Mouse (Mus musculus) cerebellum, adult 2 months (tissue): ENCODE measurements around the gene Tmem211. TPM values are rescaled to one million over a fixed set of nuclear protein-coding genes. Genes with fewer than 3 reads are reported as not detected.

Source experiments
- DNase-seq, 2 experiments: peaks; one replicate each; pipeline ENCODE4 v3.0.0; 2021
- H3K27ac ChIP-seq: fragments of 200-500 bp; 2 replicates; pipeline ENCODE4 v1.5.1; 2012; ENCODE audit warnings: low read length, control low read depth, inconsistent platforms; ENCODE audit not compliant: insufficient read depth
- H3K27me3 ChIP-seq: fragments of 200-500 bp; 2 replicates; pipeline ENCODE4 v1.6.1; 2012; ENCODE audit warnings: inconsistent platforms, mild to moderate bottlenecking, low read length, moderate library complexity; ENCODE audit not compliant: control insufficient read depth, insufficient read depth
- H3K4me1 ChIP-seq: fragments of 200-500 bp; 2 replicates; pipeline ENCODE4 v1.6.1; 2011; ENCODE audit warnings: low read length; ENCODE audit not compliant: control insufficient read depth, insufficient read depth
- H3K4me3 ChIP-seq: fragments of 200-500 bp; replicated peaks from 2 replicates; pipeline ENCODE3; 2011; ENCODE audit warnings: mild to moderate bottlenecking, low read depth, low read length, control low read depth; ENCODE audit not compliant: insufficient read depth
- CTCF ChIP-seq: fragments of 200-500 bp; IDR thresholded peaks from 2 replicates; pipeline ENCODE4 v1.5.1; 2011; ENCODE audit warnings: low read depth, mild to moderate bottlenecking, control low read depth, low read length, moderate library complexity, borderline replicate concordance; ENCODE audit not compliant: insufficient read depth
- POLR2A ChIP-seq: fragments of 200-500 bp; IDR thresholded peaks from 2 replicates; pipeline ENCODE4 v1.6.1; 2011; ENCODE audit warnings: low read length, control low read depth, borderline replicate concordance; ENCODE audit not compliant: insufficient read depth
- WGBS: fragments of 180-500 bp; shearing (Covaris S2); methylation state at CpG from one replicate; pipeline ENCODE4 v1.1.7; 2018; 5-methylcytosine and 5-hydroxymethylcytosine counted together
- polyA plus RNA-seq: library from polyadenylated mRNA; depleted of rRNA; stranded (reverse); fragments of >200 nt; gene quantifications from 2 replicates; pipeline ENCODE4 v1.2.3, GENCODE M21; 2012

Tmem211 gene
- polyA plus RNA-seq, 1 experiment = 0.18 TPM

DNA sequence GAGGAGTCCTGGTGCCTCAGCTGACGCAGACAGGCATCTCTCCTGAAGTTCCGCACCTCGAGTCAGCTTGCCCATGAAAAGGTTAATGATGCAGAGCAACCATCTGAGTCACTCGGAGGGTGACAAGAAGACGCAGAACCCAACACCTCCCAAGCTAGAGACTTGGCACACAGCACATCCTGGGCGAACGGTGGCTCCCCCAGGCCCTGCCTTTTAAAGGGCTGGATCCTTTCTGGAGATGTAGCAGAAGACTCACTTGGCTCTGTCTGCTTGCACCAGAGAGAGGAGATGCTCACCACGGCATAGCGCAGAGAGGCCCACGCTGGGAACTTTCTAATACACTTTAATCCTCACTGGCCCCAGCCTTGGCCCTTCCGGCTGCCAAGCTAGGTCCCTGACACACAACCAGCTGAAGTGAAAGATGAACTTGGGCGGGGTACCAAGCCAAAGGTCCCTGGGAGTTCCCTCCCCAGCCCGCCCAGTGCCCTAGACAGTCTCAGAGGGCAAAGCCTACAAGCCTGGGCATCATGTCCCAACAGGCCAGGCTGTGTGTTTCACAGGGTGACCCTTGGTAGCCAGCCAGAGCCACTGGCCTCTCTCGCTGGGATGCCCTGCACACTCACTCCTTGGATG, 10.3 kb upstream of the Tmem211 start:
- Histone ChIP-seq H3K4me1 (no peaks in the 10 kb centered on the region), H3K4me3 (no peak overlapping the region), H3K27ac (no peak overlapping the region), H3K27me3 (no peaks in the 10 kb centered on the region)
- DNase-seq = no peak
- TF ChIP-seq POLR2A (no peak), CTCF (no peak)
- 44% methylated on average over 14 of the region's 14 CpGs for WGBS

DNA sequence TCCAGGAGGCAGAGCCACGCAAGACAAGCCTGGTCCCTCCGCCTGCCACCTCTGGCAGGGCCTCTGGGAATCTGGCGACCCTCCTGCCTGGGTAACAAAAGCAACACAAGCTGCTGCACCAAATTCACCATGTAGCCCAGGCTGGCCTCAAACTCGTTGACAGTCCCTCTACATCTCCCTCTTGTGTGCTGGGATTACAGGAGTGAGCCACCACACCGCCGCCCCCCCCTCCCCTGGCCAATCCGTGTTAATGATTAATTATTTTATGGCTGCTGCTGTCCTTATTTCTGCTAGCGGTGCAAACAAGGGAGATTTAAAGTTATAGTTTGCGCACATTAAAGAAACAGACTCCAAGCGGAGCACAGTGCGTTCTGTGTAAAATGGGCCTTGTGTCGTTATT, 9.6 kb upstream of the Tmem211 start:
- H3K4me3 ChIP-seq = no peak overlapping the region
- no peaks in the 10 kb centered on the region for H3K27me3 ChIP-seq
- H3K27ac ChIP-seq = no peak overlapping the region
- DNase-seq = no peak
- no peaks in the 10 kb centered on the region for H3K4me1 ChIP-seq
- 84% methylated on average over 12 of the region's 12 CpGs for WGBS
- TF ChIP-seq POLR2A = no peak

DNA sequence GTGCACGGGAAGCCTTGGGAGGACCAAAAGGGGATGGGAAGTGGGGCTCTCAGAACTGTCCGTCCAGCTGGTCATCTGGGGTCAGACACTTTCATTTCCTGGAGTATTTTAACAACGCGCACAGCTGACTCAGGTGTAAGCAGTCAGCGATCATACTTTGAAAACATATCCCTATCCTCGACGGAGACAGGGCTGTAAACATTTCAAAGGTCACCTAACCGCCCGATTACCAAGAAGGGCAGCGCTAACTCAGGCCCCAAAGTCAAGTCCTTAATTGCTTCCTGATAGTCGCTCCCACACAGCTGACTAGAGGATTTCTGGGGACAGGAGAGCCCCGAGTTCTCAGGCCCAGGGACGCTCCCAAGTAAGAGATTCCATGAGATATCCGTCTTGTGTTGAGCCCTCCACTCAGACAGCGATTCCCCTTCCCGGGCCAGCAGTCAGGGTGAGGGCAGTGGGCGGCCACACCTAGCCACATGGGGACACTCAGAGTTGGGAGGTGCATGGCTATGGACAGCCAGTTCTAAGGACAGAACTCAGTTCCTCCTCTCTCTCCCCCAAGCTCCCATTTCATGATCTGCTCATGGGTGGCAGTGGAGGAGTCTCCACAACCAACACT, 8.0 kb upstream of the Tmem211 start:
- 86% methylated on average over 17 of the region's 17 CpGs for WGBS
- no peak for TF ChIP-seq CTCF
- TF ChIP-seq POLR2A = no peak
- DNase-seq = no peak
- Histone ChIP-seq H3K27me3 (no peaks in the 10 kb centered on the region), H3K27ac (no peak overlapping the region), H3K4me3 (no peak overlapping the region), H3K4me1 (no peaks in the 10 kb centered on the region)

DNA sequence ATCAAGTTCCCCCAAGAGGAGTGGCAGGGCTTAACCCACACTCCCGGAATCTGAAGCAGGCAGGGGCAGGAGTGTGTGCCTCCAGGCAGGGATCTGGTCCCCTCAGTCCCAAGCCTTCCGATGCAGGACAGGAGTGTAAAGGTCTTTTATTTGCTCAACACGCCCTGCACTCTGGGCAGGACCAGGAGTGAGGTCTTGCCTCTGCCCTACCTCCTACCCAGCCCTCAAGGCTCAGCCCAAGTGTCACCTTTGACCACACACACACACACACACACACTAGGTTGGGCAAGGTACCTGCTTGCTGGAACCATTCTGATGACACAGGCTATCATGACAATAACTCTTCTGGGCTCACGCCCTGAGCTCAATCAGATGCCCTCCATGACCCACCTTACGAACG, 7.3 kb upstream of the Tmem211 start:
- no peaks in the 10 kb centered on the region for H3K4me1 ChIP-seq
- no peaks in the 10 kb centered on the region for H3K27me3 ChIP-seq
- no peak overlapping the region for H3K27ac ChIP-seq
- H3K4me3 ChIP-seq = no peak overlapping the region
- TF ChIP-seq POLR2A (no peak), CTCF (no peak)
- 88% methylated on average over 6 of the region's 6 CpGs for WGBS
- DNase-seq = no peak

DNA sequence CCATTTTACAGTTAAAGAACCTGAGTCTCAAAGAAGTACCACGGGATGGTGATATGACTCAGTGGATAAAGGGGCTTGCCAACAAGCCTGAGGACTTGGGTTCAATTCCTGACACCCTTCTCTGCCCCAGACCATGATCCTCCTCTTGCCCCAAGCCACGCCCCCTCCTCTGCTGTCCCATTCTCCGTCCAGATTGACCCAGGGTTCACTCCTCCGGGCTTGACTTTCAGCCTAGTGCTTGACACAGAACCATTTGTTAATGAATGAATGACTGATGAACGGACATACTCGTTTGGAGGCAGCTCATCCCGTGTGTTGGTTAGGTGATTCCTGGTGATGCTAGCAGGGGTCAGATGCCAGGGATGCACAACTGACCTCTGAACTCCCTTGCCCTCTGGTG, 6.8 kb upstream of the Tmem211 start:
- 76% methylated on average over 7 of the region's 7 CpGs for WGBS
- no peaks in the 10 kb centered on the region for H3K27me3 ChIP-seq
- no peak overlapping the region for H3K4me3 ChIP-seq
- H3K27ac ChIP-seq = no peak overlapping the region
- H3K4me1 ChIP-seq = no peaks in the 10 kb centered on the region
- TF ChIP-seq POLR2A (no peak), CTCF (no peak)
- no peak for DNase-seq

DNA sequence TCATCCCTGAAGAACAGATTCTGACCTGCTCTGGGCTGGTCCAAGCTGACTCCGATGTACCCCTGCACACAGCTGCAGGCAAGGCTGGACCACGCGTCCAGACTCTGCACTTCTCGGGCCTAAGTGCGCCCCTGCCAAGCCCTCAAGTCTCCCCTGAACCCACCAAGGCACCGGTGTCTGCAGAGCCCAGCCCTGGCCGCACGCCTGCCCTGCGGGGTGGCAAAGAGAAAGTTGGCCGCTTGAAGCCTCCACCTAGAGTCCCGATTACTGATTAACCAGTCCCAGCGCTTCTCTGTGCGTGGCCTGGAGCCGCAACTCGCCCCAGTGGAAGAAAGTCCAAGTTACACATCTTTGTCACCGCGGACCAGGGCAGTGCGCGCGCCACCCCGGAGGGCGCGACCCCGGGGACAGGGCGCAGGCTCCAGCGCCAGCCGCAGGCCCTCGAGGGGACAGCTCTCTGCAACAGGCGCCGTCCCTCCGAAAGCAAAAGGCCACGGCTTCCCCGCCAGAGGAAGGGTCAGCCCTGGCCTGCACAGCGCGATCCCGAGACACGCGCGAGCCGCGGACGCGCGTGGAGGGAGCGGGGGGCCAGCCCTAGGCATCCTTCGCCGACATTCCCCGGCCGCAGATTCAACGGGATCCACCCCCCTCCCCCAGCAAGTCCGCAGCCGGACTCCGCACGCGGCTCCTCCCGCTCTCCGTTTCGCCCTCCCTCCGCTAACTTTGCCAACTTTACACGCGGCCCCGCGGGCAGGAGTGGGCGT, 6.1 kb upstream of the Tmem211 start:
- no peaks in the 10 kb centered on the region for H3K4me1 ChIP-seq
- peak overlapping the region; percentile 40 for H3K4me3 ChIP-seq
- TF ChIP-seq CTCF (no peak), POLR2A (no peak)
- H3K27ac ChIP-seq = no peak overlapping the region
- WGBS = 2% methylated on average over 64 of the region's 64 CpGs
- DNase-seq = no peak
- no peaks in the 10 kb centered on the region for H3K27me3 ChIP-seq

DNA sequence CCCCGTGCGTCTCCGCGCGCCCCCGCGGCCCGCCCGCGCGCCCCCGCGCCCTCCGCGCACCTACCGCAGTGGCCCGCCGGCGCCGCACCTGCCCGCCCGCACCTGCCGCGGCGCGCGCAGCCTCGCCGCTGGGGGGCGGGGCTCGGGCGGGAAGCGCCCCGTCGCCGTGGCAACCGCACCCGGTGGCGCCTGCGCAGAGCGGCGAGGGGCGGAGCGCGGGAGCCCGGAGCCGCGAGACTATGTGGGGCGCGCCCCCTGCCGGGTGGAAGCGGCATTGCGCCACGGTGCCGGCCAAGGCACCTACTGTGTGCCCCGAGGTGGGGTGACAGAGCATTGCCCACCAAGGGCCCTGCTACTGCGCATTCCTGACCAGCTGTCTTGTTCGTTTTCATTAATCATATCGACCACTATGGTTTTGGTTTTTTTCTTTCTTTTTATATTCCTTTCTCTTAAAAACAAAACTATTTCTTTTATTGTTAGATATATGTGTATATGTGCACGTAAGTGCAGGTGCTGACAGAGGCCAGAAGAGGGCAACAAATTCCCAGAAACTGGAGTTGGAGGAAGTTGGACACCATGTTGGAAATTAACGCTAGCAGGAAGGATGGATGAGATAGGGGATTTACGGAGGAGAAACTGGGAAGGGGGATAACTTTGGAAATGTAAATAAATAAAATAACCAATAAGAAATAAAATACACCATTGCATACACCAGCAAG, 5.4 kb upstream of the Tmem211 start, which contains the start of gene 2900026A02Rik:
Gene 2900026A02Rik (minus strand): TSS at position 90 of the 719 bp plus-strand sequence.
- WGBS = 8% methylated on average over 59 of the region's 62 CpGs
- peak; percentile 48 to 50 for DNase-seq
- Histone ChIP-seq H3K4me1 (no peaks in the 10 kb centered on the region), H3K27me3 (no peaks in the 10 kb centered on the region), H3K4me3 (peak within 1 kb of the TSS; percentile 43), H3K27ac (no peak within 1 kb of the TSS)
- no peak for TF ChIP-seq POLR2A
- TF ChIP-seq CTCF = peak; percentile 42; the same call in 1 of the 2 replicates

DNA sequence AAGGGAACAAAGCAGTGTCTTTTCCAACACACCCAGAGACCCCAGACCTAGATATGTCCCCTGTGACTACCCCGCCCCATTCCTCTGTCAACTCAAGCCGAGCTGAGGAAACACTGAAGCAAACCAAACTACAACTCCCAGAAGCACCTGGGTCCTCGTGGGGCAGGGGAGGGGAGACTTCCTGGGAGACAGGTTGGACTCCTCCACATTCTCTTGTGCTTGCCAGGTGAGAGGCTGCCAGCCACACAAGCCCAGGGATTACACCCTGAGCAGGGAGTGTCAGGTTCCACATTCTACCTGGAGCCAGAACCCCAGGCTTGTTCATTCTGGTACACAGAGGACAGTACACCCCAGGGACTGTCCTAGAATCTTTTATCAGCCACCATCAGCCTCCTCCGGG, 2.8 kb upstream of the Tmem211 start:
- TF ChIP-seq POLR2A (no peak), CTCF (no peak)
- 49% methylated on average over 4 of the region's 4 CpGs for WGBS
- Histone ChIP-seq H3K27ac (no peak overlapping the region), H3K4me1 (no peaks in the 10 kb centered on the region), H3K27me3 (no peaks in the 10 kb centered on the region), H3K4me3 (no peak overlapping the region)
- DNase-seq = no peak
